Mouse (Mus musculus): ENCODE measurements around the gene Ndufa4l2. TPM values are rescaled to one million over a fixed set of nuclear protein-coding genes. Genes with fewer than 3 reads are reported as not detected.
A peak's percentile ranks its signal among the peaks of the same experiment; 100 is the strongest.

Gene Ndufa4l2
- polyA plus RNA-seq, 1 experiment = 5.4 TPM

GRCm38 (mm10) chr10:127515983-127516459, 1.3 kb downstream of the Ndufa4l2 start:
- peaks cover 7% of the 10 kb centered on the region for H3K4me1 ChIP-seq (ENCODE audit: control insufficient read depth, insufficient read depth, low read length)

GRCm38 (mm10) chr10:127516576-127517260, 2.0 kb downstream of the Ndufa4l2 start:
- H3K27ac ChIP-seq (ENCODE audit: insufficient read depth, low read length) = no peak overlapping the region
- H3K9ac ChIP-seq (ENCODE audit: low read depth, poor library complexity, severe bottlenecking) = no peak overlapping the region
- no peaks in the 10 kb centered on the region for H3K27me3 ChIP-seq (ENCODE audit: control insufficient read depth, insufficient read depth, low read length, poor library complexity, severe bottlenecking)
- TF ChIP-seq CTCF (IDR thresholded peaks at IDR 0.05; ENCODE audit: low read depth, low read length) (no peak), EP300 (IDR thresholded peaks at IDR 0.05; ENCODE audit: insufficient read depth, low read depth, low read length) (peak; percentile 78)
- H3K4me1 ChIP-seq (ENCODE audit: control insufficient read depth, insufficient read depth, low read length) = peaks cover 7% of the 10 kb centered on the region
- H3K4me3 ChIP-seq (ENCODE audit: low read depth, low read length) = peak overlapping the region; percentile 31; the same call in 1 of the 2 replicates
- peaks cover 9% of the 10 kb centered on the region for H3K36me3 ChIP-seq (ENCODE audit: control insufficient read depth, insufficient read depth, low read length, poor library complexity, severe bottlenecking)
- H3K9me3 ChIP-seq (replicated peaks; ENCODE audit: control insufficient read depth, insufficient read depth, low read length, poor library complexity, severe bottlenecking) = no peaks in the 10 kb centered on the region

More at GRCm38 (mm10) chr10:127515983-127516459, 1.3 kb downstream of the Ndufa4l2 start:
- H3K9me3 ChIP-seq (replicated peaks; ENCODE audit: control insufficient read depth, insufficient read depth, low read length, poor library complexity, severe bottlenecking) = no peaks in the 10 kb centered on the region
- no peak overlapping the region for H3K27ac ChIP-seq (ENCODE audit: insufficient read depth, low read length)
- H3K9ac ChIP-seq (ENCODE audit: low read depth, poor library complexity, severe bottlenecking) = no peak overlapping the region
- peak overlapping the region; percentile 2; the same call in 1 of the 2 replicates for H3K4me3 ChIP-seq (ENCODE audit: low read depth, low read length)
- H3K27me3 ChIP-seq (ENCODE audit: control insufficient read depth, insufficient read depth, low read length, poor library complexity, severe bottlenecking) = no peaks in the 10 kb centered on the region
- TF ChIP-seq POLR2A (IDR thresholded peaks at IDR 0.05; ENCODE audit: insufficient read depth, low read length) (no peak), EP300 (IDR thresholded peaks at IDR 0.05; ENCODE audit: insufficient read depth, low read depth, low read length) (no peak), CTCF (IDR thresholded peaks at IDR 0.05; ENCODE audit: low read depth, low read length) (no peak)
- peaks cover 9% of the 10 kb centered on the region for H3K36me3 ChIP-seq (ENCODE audit: control insufficient read depth, insufficient read depth, low read length, poor library complexity, severe bottlenecking)

- no peak for TF ChIP-seq POLR2A (IDR thresholded peaks at IDR 0.05; ENCODE audit: insufficient read depth, low read length)
- TF ChIP-seq CTCF (IDR thresholded peaks at IDR 0.05; ENCODE audit: low read depth, low read length) = no peak
- no peak for TF ChIP-seq EP300 (IDR thresholded peaks at IDR 0.05; ENCODE audit: insufficient read depth, low read depth, low read length)
- Histone ChIP-seq H3K9me3 (replicated peaks; ENCODE audit: control insufficient read depth, insufficient read depth, low read length, poor library complexity, severe bottlenecking) (no peaks in the 10 kb centered on the region), H3K27me3 (ENCODE audit: control insufficient read depth, insufficient read depth, low read length, poor library complexity, severe bottlenecking) (no peaks in the 10 kb centered on the region), H3K4me3 (ENCODE audit: low read depth, low read length) (no peak overlapping the region), H3K36me3 (ENCODE audit: control insufficient read depth, insufficient read depth, low read length, poor library complexity, severe bottlenecking) (peaks cover 9% of the 10 kb centered on the region), H3K27ac (ENCODE audit: insufficient read depth, low read length) (no peak overlapping the region), H3K4me1 (ENCODE audit: control insufficient read depth, insufficient read depth, low read length) (peaks cover 7% of the 10 kb centered on the region), H3K9ac (ENCODE audit: low read depth, poor library complexity, severe bottlenecking) (no peak overlapping the region)
Measured at GRCm38 (mm10) chr10:127517941-127518340, 3.2 kb downstream of the Ndufa4l2 start.

- Histone ChIP-seq H3K9ac (ENCODE audit: low read depth, poor library complexity, severe bottlenecking) (no peak overlapping the region), H3K27me3 (ENCODE audit: control insufficient read depth, insufficient read depth, low read length, poor library complexity, severe bottlenecking) (no peaks in the 10 kb centered on the region), H3K4me3 (ENCODE audit: low read depth, low read length) (no peak overlapping the region), H3K36me3 (ENCODE audit: control insufficient read depth, insufficient read depth, low read length, poor library complexity, severe bottlenecking) (peaks cover 9% of the 10 kb centered on the region), H3K27ac (ENCODE audit: insufficient read depth, low read length) (no peak overlapping the region), H3K4me1 (ENCODE audit: control insufficient read depth, insufficient read depth, low read length) (peaks cover 7% of the 10 kb centered on the region), H3K9me3 (replicated peaks; ENCODE audit: control insufficient read depth, insufficient read depth, low read length, poor library complexity, severe bottlenecking) (no peaks in the 10 kb centered on the region)
- no peak for TF ChIP-seq POLR2A (IDR thresholded peaks at IDR 0.05; ENCODE audit: insufficient read depth, low read length)
- TF ChIP-seq EP300 (IDR thresholded peaks at IDR 0.05; ENCODE audit: insufficient read depth, low read depth, low read length) = no peak
- TF ChIP-seq CTCF (IDR thresholded peaks at IDR 0.05; ENCODE audit: low read depth, low read length) = no peak
Measured at GRCm38 (mm10) chr10:127519041-127519701, 4.4 kb downstream of the Ndufa4l2 start.

GRCm38 (mm10) chr10:127519903-127520713, 5.3 kb downstream of the Ndufa4l2 start:
- Histone ChIP-seq H3K9me3 (replicated peaks; ENCODE audit: control insufficient read depth, insufficient read depth, low read length, poor library complexity, severe bottlenecking) (no peaks in the 10 kb centered on the region), H3K9ac (ENCODE audit: low read depth, poor library complexity, severe bottlenecking) (no peak overlapping the region), H3K27ac (ENCODE audit: insufficient read depth, low read length) (no peak overlapping the region), H3K4me1 (ENCODE audit: control insufficient read depth, insufficient read depth, low read length) (peaks cover 4% of the 10 kb centered on the region), H3K4me3 (ENCODE audit: low read depth, low read length) (peak overlapping the region; percentile 29), H3K27me3 (ENCODE audit: control insufficient read depth, insufficient read depth, low read length, poor library complexity, severe bottlenecking) (no peaks in the 10 kb centered on the region), H3K36me3 (ENCODE audit: control insufficient read depth, insufficient read depth, low read length, poor library complexity, severe bottlenecking) (peaks cover 9% of the 10 kb centered on the region)
- no peak for TF ChIP-seq CTCF (IDR thresholded peaks at IDR 0.05; ENCODE audit: low read depth, low read length)
- TF ChIP-seq EP300 (IDR thresholded peaks at IDR 0.05; ENCODE audit: insufficient read depth, low read depth, low read length) = no peak
- TF ChIP-seq POLR2A (IDR thresholded peaks at IDR 0.05; ENCODE audit: insufficient read depth, low read length) = no peak
